Mouse (Mus musculus) megakaryocyte, embryonic 14.5 days (primary cell): ENCODE data around the gene Gpx3.

Source experiments
- FLI1 ChIP-seq: IDR thresholded peaks from 2 replicates; pipeline ENCODE4 v1.6.1; 2012; ENCODE audit warnings: low read length, inconsistent platforms, mixed read lengths
- GATA1 ChIP-seq: IDR thresholded peaks from 3 replicates; pipeline ENCODE4 v1.6.1; 2012; ENCODE audit warnings: mixed read lengths, low read length, inconsistent platforms, borderline replicate concordance

GRCm38 (mm10) chr11:54899657-54900056 lies 2.6 kb upstream of the Gpx3 start:
- no peak for TF ChIP-seq GATA1
- no peak for TF ChIP-seq FLI1
